Mouse (Mus musculus) myocyte (in vitro differentiated cells): ENCODE results near the gene Ccdc57. TPM values are rescaled to one million over a fixed set of nuclear protein-coding genes. Genes with fewer than 3 reads are reported as not detected.
"Not testable (repeated sequence)": the region's sequence is repeated elsewhere in the genome, so short reads cannot be mapped to it uniquely, and the experiment has no call there.

ENCODE experiments used
- H3K27me3 ChIP-seq: one replicate; pipeline ENCODE4 v1.6.1; 2011; ENCODE audit not compliant: control insufficient read depth, insufficient read depth, insufficient read length
- H3K36me3 ChIP-seq: one replicate; pipeline ENCODE4 v1.6.1; 2011; ENCODE audit not compliant: control insufficient read depth, insufficient read depth
- H3K4me2 ChIP-seq: one replicate; pipeline ENCODE4 v1.6.1; 2011; ENCODE audit warnings: low read depth, control low read depth
- H3K4me3 ChIP-seq: one replicate; pipeline ENCODE4 v1.5.1; 2011; ENCODE audit warnings: mild to moderate bottlenecking, control low read depth, moderate library complexity
- H3K79me2 ChIP-seq: one replicate; pipeline ENCODE4 v1.6.1; 2011; ENCODE audit not compliant: control insufficient read depth, insufficient read depth
- H3ac ChIP-seq: one replicate; pipeline ENCODE4 v1.6.1; 2011; ENCODE audit not compliant: control insufficient read depth, insufficient read length
- CEBPB ChIP-seq: IDR thresholded peaks from 2 replicates; pipeline ENCODE4 v1.6.1; 2011; ENCODE audit warnings: mild to moderate bottlenecking, moderate library complexity; ENCODE audit not compliant: poor library complexity, insufficient read depth, severe bottlenecking
- E2F4 ChIP-seq: IDR thresholded peaks from one replicate; pipeline ENCODE4 v1.6.1; 2011; ENCODE audit warnings: mild to moderate bottlenecking, control low read depth, moderate library complexity; ENCODE audit not compliant: insufficient read depth
- MAX ChIP-seq: IDR thresholded peaks from one replicate; pipeline ENCODE4 v1.6.1; 2011; ENCODE audit warnings: low read depth, mild to moderate bottlenecking, control low read depth
- MYOD1 ChIP-seq, 3 experiments: IDR thresholded peaks; one replicate each; pipeline ENCODE4 v1.6.1; 2011; ENCODE audit warnings: control low read depth in 2 of 3, low read depth in 2 of 3, mild to moderate bottlenecking in 2 of 3, moderate library complexity in 1 of 3; ENCODE audit not compliant: insufficient read length in 2 of 3, control insufficient read depth in 1 of 3
- MYOG ChIP-seq, 3 experiments: IDR thresholded peaks; one replicate each; pipeline ENCODE4 v1.6.1; 2011; ENCODE audit warnings: control low read depth in 2 of 3, low read depth in 2 of 3, mild to moderate bottlenecking in 2 of 3; ENCODE audit not compliant: insufficient read length in 2 of 3, control insufficient read depth in 1 of 3, insufficient read depth in 1 of 3
- POLR2A ChIP-seq: IDR thresholded peaks from one replicate; pipeline ENCODE4 v1.6.1; 2011; ENCODE audit warnings: low read depth, mild to moderate bottlenecking, control low read depth, moderate library complexity; ENCODE audit not compliant: insufficient read length
- POLR2AphosphoS2 ChIP-seq: IDR thresholded peaks from one replicate; pipeline ENCODE4 v1.6.1; 2011; ENCODE audit warnings: low read depth, control low read depth; ENCODE audit not compliant: insufficient read length
- REST ChIP-seq: IDR thresholded peaks from one replicate; pipeline ENCODE4 v1.6.1; 2011; ENCODE audit warnings: mild to moderate bottlenecking, control low read depth, moderate library complexity; ENCODE audit not compliant: insufficient read depth, insufficient read length
- SRF ChIP-seq: IDR thresholded peaks from one replicate; pipeline ENCODE4 v1.6.1; 2011; ENCODE audit warnings: low read depth; ENCODE audit not compliant: control insufficient read depth, insufficient read length
- TCF12 ChIP-seq: IDR thresholded peaks from one replicate; pipeline ENCODE4 v1.6.1; 2011; ENCODE audit warnings: mild to moderate bottlenecking, control low read depth; ENCODE audit not compliant: poor library complexity, insufficient read depth, severe bottlenecking
- TCF3 ChIP-seq: IDR thresholded peaks from one replicate; pipeline ENCODE4 v1.6.1; 2011; ENCODE audit warnings: low read depth, control low read depth; ENCODE audit not compliant: insufficient read length
- USF1 ChIP-seq: IDR thresholded peaks from one replicate; pipeline ENCODE4 v1.6.1; 2011; ENCODE audit warnings: low read depth, mild to moderate bottlenecking, control low read depth, moderate library complexity
- polyA plus RNA-seq: library from polyadenylated mRNA; unstranded; fragments of >200 nt; fragmentation: generic; extraction: Trizol; gene quantifications from one replicate; pipeline ENCODE4 v1.2.1, GENCODE M21; 2012; ENCODE audit warnings: missing spikeins

Gene Ccdc57
- polyA plus RNA-seq, 1 experiment: 1.8 TPM

GRCm38 (mm10) chr11:120846725-120847475, 85.8 kb downstream of the Ccdc57 start:
- H3ac ChIP-seq: no peak overlapping the region
- TF ChIP-seq E2F4 (no peak), SRF (no peak), TCF3 (no peak), USF1 (no peak), MYOG (IDR thresholded peaks at IDR 0.05; ENCODE audit: control insufficient read depth in 1 of 3, insufficient read depth in 1 of 3, insufficient read length in 2 of 3, low read depth in 2 of 3) (no peak), CEBPB (no peak), MYOD1 (IDR thresholded peaks at IDR 0.05; ENCODE audit: control insufficient read depth in 1 of 3, insufficient read length in 2 of 3, low read depth in 2 of 3) (no peak), MAX (no peak), TCF12 (no peak), REST (no peak), POLR2AphosphoS2 (no peak)
- no peaks in the 10 kb centered on the region for H3K36me3 ChIP-seq
- H3K27me3 ChIP-seq: no peaks in the 10 kb centered on the region
- no peak overlapping the region for H3K4me3 ChIP-seq
- no peaks in the 10 kb centered on the region for H3K79me2 ChIP-seq
- no peak overlapping the region for H3K4me2 ChIP-seq

GRCm38 (mm10) chr11:120844329-120844728, 88.3 kb downstream of the Ccdc57 start:
- no peak overlapping the region for H3ac ChIP-seq

DNA sequence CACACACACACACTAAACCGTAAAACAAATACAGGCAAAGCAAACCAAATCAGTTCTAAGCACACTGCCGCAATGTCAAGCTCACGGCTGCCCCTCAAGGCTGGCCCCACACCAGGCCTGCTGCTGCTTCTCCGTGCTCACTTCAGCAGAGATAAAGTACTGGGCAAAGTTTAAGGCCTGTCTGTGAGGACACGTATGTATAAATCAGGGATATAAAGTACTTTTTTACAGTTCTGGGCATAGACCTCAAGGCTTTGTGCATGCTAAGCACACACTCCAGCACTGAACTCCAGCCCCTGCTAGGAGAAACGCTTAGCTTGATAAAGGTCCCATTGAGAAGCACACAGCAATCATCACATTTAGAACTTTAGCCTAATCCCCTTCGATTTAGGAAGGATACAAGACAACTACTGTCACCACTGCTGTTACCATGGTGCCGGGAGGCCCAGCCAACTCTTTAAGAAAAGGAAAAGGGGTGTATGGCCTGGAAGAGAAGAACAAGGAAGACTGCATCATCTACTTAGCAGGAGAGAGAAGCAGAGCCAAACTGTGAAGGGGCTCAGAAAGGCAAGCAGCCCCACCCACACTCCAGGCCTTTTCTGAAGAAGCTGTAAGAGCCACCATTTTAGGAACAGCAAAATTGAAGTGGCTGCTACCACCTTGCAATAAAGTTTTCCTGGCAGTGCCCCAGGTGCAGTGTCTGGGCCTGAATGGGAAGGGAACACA, 99.0 kb downstream of the Ccdc57 start:
- no peaks in the 10 kb centered on the region for H3K36me3 ChIP-seq
- no peak overlapping the region for H3K4me2 ChIP-seq
- H3ac ChIP-seq: no peak overlapping the region
- TF ChIP-seq TCF12 (no peak), CEBPB (no peak), REST (no peak), SRF (no peak), POLR2A (no peak), E2F4 (no peak), MAX (no peak), USF1 (no peak), MYOD1 (IDR thresholded peaks at IDR 0.05; ENCODE audit: control insufficient read depth in 1 of 3, insufficient read length in 2 of 3, low read depth in 2 of 3) (no peak), MYOG (IDR thresholded peaks at IDR 0.05; ENCODE audit: control insufficient read depth in 1 of 3, insufficient read depth in 1 of 3, insufficient read length in 2 of 3, low read depth in 2 of 3) (no peak)
- H3K79me2 ChIP-seq: no peaks in the 10 kb centered on the region
- no peaks in the 10 kb centered on the region for H3K27me3 ChIP-seq
- no peak overlapping the region for H3K4me3 ChIP-seq

More at GRCm38 (mm10) chr11:120844329-120844728, 88.3 kb downstream of the Ccdc57 start:
- Histone ChIP-seq H3K4me3 (no peak overlapping the region), H3K36me3 (no peaks in the 10 kb centered on the region), H3K79me2 (no peaks in the 10 kb centered on the region), H3K27me3 (no peaks in the 10 kb centered on the region), H3K4me2 (no peak overlapping the region)
- TF ChIP-seq USF1 (no peak), MYOG (IDR thresholded peaks at IDR 0.05; ENCODE audit: control insufficient read depth in 1 of 3, insufficient read depth in 1 of 3, insufficient read length in 2 of 3, low read depth in 2 of 3) (no peak), E2F4 (no peak), TCF3 (no peak), TCF12 (no peak), REST (no peak), MAX (no peak), SRF (no peak), CEBPB (no peak), POLR2A (no peak), POLR2AphosphoS2 (no peak), MYOD1 (IDR thresholded peaks at IDR 0.05; ENCODE audit: control insufficient read depth in 1 of 3, insufficient read length in 2 of 3, low read depth in 2 of 3) (no peak)

- H3K79me2 ChIP-seq, H3ac ChIP-seq, H3K4me3 ChIP-seq, H3K27me3 ChIP-seq, H3K36me3 ChIP-seq, H3K4me2 ChIP-seq: not testable (repeated sequence)
Measured at GRCm38 (mm10) chr11:120832962-120833361, 99.7 kb downstream of the Ccdc57 start.

- TF ChIP-seq REST (no peak), POLR2A (no peak), E2F4 (no peak), CEBPB (no peak), SRF (no peak), POLR2AphosphoS2 (no peak)
- Histone ChIP-seq H3K27me3 (no peaks in the 10 kb centered on the region), H3K36me3 (no peaks in the 10 kb centered on the region), H3K4me3 (no peak overlapping the region), H3ac (no peak overlapping the region), H3K79me2 (no peaks in the 10 kb centered on the region), H3K4me2 (no peak overlapping the region)
Measured at GRCm38 (mm10) chr11:120831659-120832440, 100.8 kb downstream of the Ccdc57 start.
